Mouse (Mus musculus) bone marrow macrophage, adult 2 months (primary cell): ENCODE measurements around the gene Crybb3.

Experiments used
- CTCF ChIP-seq: IDR thresholded peaks from 2 replicates; pipeline ENCODE4 v1.5.1; 2012; ENCODE audit warnings: low read depth, mild to moderate bottlenecking, low read length, moderate library complexity
- POLR2A ChIP-seq: IDR thresholded peaks from 2 replicates; pipeline ENCODE4 v1.6.1; 2012; ENCODE audit warnings: mild to moderate bottlenecking, low read depth, low read length, borderline replicate concordance

DNA sequence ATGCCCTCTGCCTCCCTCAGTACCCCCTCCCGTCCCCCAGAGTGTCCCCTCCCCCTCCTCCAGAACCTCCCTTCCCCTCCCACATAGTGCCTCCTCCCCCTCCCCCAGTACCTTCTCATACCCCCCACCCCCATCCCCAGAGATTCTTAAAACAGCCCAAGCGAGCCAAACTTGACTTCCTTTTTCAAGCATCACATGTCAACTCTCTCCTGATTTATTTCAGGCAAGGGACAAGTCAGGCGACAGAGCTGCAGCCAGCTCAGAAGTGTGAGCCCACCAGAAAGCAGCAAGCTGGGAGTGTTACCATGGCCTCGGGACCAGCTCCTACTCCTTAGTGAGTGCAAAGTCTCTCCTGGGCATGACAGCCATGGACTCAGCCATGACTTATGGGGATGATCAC lies 30.0 kb upstream of the Crybb3 start:
- TF ChIP-seq CTCF (no peak), POLR2A (no peak)
